Mouse (Mus musculus): Measurements from ENCODE around the gene Ccdc102a.
"Not testable (repeated sequence)": the region's sequence is repeated elsewhere in the genome, so short reads cannot be mapped to it uniquely, and the experiment has no call there.

Gene Ccdc102a

DNA sequence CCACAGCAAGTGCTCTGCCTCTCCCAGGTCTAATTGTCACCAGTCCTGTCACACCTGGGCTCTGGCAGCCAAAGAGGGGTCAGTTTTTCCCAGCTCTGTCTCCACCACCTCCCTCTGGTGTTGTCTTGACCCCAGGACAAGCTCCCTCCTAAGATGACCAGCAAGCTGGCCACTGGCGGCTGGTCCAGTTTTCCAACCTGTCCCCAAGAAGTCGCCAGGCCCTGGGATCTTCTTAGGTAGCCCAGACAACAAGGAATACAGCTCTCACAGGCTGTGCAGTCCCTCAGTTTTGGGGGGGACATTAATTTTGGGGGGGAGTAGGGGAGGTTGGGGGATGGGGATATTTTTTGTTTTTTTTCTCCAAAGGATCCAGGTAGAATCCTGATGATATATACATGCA lies 45.3 kb downstream of the Ccdc102a start:
- DNase-seq, result no peak

- DNase-seq, result no peak
Measured at GRCm38 (mm10) chr8:94872156-94872555, 45.7 kb downstream of the Ccdc102a start.

DNA sequence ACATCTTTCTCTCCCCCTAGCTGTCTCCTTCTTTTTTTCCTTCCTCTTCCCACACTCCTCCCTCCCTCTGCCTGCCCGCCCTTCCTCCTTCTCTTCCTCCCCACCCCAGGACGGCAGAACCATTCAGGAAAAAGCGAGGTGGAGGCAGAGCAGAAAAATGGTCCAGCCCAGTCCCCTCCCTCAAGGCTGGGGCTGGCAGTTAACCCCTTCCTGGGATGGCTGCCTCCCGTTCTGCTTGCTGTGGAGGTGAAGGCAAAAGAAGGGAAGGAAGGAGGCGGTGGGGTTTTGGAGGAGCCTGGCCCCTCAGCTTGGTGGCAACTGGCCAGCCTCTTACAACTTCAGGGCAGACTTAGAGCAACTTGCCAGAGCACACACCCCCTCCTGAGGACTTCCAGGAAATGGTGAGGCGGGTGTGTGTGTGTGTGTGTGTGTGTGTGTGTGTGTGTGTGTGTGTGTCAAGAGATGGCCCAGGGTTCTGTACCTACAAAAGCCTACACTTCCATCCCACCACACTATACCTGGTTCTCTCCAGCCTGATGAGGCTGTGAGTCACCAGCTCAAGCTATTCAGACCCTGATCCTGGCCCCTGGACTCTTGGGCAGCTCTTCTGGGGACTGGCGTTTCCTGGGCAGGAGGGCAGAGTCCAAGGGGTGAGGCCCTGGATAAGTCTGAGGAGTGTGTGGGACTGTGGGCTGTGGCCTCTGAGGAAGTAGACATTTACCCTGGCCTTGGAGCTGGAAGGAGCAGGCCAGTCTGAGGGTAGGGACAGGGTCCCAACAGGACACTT lies 46.6 kb downstream of the Ccdc102a start:
- peak; percentile 46 to 55 for DNase-seq

DNA sequence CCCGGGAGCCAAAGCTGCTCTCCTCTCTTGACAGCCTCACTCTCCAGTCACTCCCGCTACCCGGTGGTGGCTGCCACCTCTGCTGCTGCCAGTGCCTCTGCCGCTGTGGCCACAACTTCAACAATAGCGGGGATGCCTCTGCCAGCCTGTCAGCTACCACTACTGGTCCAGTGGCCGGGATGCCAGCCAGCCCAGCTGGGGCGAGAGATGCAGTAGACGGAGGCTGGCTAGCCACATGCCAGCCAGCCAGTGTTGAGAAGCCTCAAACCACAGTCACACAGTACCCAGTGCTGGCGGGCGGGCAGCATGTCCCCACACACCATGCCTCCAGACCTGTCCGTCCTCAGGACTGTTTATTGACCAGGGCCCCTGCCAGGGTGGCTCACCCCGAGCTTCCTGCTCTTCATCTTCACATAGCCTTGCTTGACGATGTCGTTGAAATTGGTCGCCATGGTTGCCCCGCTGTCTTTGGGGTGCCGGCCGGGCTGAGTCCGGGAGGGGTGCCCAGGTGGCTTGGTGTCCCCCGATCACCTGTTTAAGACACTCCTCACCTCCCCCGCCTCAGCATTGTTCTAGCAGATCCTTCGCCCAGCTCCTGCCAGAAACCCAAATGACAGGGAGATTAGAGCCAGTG lies 47.3 kb downstream of the Ccdc102a start:
- peak; percentile 40 to 44 for DNase-seq

GRCm38 (mm10) chr8:94870003-94870402 lies 47.9 kb downstream of the Ccdc102a start:
- no peak for DNase-seq

GRCm38 (mm10) chr8:94869146-94869545 lies 48.8 kb downstream of the Ccdc102a start:
- DNase-seq, result no peak

- no peak for DNase-seq
Measured at GRCm38 (mm10) chr8:94866921-94867320, 51.0 kb downstream of the Ccdc102a start.

- no peak for DNase-seq
Measured at GRCm38 (mm10) chr8:94865292-94865691, 52.6 kb downstream of the Ccdc102a start.

GRCm38 (mm10) chr8:94863897-94864673 lies 53.8 kb downstream of the Ccdc102a start:
- DNase-seq, result no peak

DNA sequence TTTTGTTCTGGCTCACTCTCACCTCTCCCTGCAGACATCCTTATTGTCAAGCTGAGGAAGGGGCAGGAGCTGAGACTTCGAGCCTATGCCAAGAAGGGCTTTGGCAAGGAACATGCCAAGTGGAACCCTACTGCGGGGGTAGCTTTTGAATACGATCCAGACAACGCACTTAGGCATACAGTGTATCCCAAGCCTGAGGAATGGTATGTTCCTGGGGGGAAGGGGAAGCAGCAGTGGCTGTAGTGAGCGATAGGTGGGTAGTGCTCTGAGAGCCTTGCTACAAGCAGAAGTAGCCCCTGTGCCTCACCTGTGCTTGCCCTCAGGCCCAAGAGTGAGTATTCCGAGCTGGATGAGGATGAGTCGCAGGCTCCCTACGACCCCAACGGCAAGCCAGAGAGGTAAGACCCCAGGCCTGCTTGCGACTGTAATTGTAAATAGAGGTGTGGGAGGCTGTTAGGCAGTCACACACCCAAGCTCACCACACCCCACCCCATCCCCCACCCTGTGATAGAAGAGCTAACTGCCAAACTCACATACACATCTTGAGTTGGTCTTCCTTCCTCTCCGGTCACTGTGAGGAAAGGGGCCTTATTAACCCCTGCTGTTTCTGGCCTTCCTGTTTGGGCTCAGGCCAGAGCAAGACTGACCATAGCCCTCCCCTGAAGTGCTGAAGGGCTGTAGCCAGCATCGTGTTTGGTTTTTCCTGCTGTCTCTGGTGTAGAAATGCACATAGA lies 55.2 kb downstream of the Ccdc102a start:
- DNase-seq, result no peak

- DNase-seq, result peak; percentile 56 to 59
Measured at GRCm38 (mm10) chr8:94861352-94861910, 56.5 kb downstream of the Ccdc102a start.

GRCm38 (mm10) chr8:94857346-94858173 lies 60.3 kb downstream of the Ccdc102a start, which contains the start of gene Polr2c:
Gene Polr2c (plus strand): TSS chr8:94857450.
- peak; percentile 94 to 96 for DNase-seq

GRCm38 (mm10) chr8:94857011-94857345 lies 60.9 kb downstream of the Ccdc102a start:
- DNase-seq, result peak in 1 of 2 experiments; percentile 32

GRCm38 (mm10) chr8:94854761-94855160 lies 63.1 kb downstream of the Ccdc102a start:
- DNase-seq, result not testable (repeated sequence)

Data from cerebellum, postnatal 36 days (tissue).